Mouse (Mus musculus) heart, postnatal 36 days (tissue): ENCODE measurements around the gene Gm8693. TPM values are rescaled to one million over a fixed set of nuclear protein-coding genes. Genes with fewer than 3 reads are reported as not detected.
"Not testable (repeated sequence)": the region's sequence is repeated elsewhere in the genome, so short reads cannot be mapped to it uniquely, and the experiment has no call there.

Experiments
- DNase-seq, 2 experiments: peaks; one replicate each; pipeline ENCODE4 v3.0.0; 2021 to 2022
- intact Hi-C: fragments of 180-260 bp; cut with DNase I; formaldehyde crosslinking; loops from one replicate; pipeline ENCODE4 v1.15.1; 2025
- total RNA-seq, 2 experiments: library from RNA; stranded (reverse); gene quantifications; 2 replicates each; pipeline ENCODE4 v1.2.3; 2021

The Gm8693 gene
- not detected for total RNA-seq

DNA sequence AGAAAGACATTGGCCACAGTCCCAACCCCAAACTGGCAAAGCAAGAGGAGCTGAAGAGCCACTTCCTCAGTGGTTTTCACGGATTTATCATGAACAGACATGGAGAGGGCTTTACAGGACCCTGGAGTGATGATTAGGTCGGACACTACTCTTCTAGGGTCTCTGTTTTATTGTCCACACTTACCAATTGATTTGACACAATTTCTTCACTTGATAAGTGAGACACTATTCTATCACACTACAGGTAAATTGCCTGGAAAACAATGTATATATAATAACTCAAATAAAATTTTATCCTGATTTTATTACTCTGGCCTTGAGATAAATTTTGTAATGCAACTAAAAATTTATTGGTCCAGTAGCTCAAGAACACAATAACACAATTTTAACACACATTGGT is at the start of gene Gm8693:
Gene Gm8693, minus strand, starts transcription at position 101 of the 400 bp plus-strand sequence.
- intact Hi-C loops: not testable (repeated sequence)

DNA sequence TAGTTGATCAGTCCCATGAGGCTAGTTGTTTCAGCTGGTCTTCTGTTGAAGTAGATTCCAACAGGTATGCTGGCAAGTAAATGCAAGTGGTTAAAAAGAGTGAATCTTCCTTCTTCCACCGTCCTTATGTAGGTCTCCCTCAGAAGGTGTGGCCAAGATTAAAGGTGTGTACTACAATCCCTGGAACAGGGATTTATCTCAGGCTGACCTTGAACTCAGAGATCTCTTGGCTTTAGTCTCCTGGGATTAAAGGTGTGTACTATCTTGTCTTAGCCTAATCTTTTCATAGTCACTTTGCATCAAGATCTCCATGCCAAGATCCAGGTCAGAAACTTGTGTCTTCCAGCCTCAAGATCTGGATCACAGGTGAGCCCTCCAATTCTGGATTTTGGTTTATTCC is 27.5 kb upstream of the Gm8693 start, which contains the start of gene Gm4567:
Gene Gm4567, minus strand, starts transcription at position 101 of the 400 bp plus-strand sequence.
- DNase-seq, intact Hi-C loops: not testable (repeated sequence)

More for the DNA sequence above, at the start of gene Gm8693:
- not testable (repeated sequence) for DNase-seq

DNA sequence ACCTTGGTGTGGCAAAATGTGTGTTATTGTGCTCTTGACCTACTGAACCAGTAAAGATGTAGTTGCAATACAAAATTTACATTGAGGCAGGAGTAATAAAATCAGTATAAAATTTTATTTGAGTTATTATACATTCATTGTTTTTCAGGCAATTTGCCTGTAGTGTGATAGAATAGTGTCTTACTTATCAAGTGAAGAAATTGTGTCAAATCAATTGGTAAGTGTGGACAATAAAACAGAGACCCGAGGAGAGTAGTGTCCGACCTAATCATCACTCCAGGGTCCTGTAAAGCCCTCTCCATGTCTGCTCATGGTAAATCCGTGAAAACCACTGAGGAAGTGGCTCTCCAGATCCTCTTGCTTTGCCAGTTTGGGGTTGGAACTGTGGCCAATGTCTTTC is 34.4 kb downstream of the Gm8693 start, which contains the start of gene Vmn1r155:
Gene Vmn1r155, plus strand, starts transcription at position 301 of the 400 bp plus-strand sequence.
- DNase-seq, intact Hi-C loops: not testable (repeated sequence)

Other genes with a start within 250 kb of the Gm8693 start
- gene Gm10665, start 228.2 kb downstream of the Gm8693 start, total RNA-seq: not detected
- gene Vmn1r151, start 192.6 kb downstream of the Gm8693 start, total RNA-seq: not detected
- not detected for gene Vmn1r152, start 169.3 kb downstream of the Gm8693 start, total RNA-seq
- not detected for gene Gm8677, start 157.4 kb downstream of the Gm8693 start, total RNA-seq
- not detected for gene Gm4201, start 127.0 kb downstream of the Gm8693 start, total RNA-seq
- not detected for gene Gm4565, start 104.2 kb downstream of the Gm8693 start, total RNA-seq
- not detected for gene Vmn1r155, start 34.3 kb downstream of the Gm8693 start, total RNA-seq
- gene Gm4567, start 27.4 kb upstream of the Gm8693 start, total RNA-seq: not detected
- gene Vmn1r157, start 69.4 kb upstream of the Gm8693 start, total RNA-seq: not detected
- gene Vmn1r158, start 98.5 kb upstream of the Gm8693 start, total RNA-seq: not detected
- gene Vmn1r159, start 151.3 kb upstream of the Gm8693 start, total RNA-seq: not detected
- gene Vmn1r160, start 178.9 kb upstream of the Gm8693 start, total RNA-seq: not detected